Mouse (Mus musculus): ENCODE data around the gene Fndc10.

Gene Fndc10

GRCm38 (mm10) chr4:155694111-155694481 lies at the start of gene Fndc10:
Gene Fndc10, plus strand, starts transcription at chr4:155694342.
- CTCF ChIA-PET: no interaction called here

- CTCF ChIA-PET: interaction anchor here (0.8 kb wide), 1 partner anchor 140 kb away, joined by 9 read pairs; no protein-coding TSS in a partner anchor
Observed at GRCm38 (mm10) chr4:155645308-155645707, 48.8 kb upstream of the Fndc10 start, which contains the start of gene Gm10563. Gene Gm10563, minus strand, starts transcription at chr4:155645408.

DNA sequence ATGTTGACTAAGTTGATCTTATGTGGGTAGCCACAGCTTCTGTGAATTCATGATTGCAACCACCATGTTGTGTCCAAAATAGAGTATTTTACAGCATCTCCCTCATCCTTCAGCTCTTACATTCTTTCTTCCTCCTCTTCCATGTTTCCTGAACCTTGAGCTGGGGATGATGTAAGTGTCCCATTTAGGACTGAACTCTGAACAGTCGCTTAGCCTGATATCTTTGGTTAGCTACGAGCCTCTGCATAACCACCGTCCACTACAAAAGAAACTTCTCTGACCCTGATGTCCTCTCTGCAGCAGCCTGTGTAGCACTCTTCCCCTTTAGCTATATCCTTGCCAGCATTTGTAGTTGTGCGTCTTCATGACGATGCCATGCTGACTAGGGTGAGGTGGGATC lies 48.4 kb upstream of the Fndc10 start:
- CTCF ChIA-PET: interaction anchor here (0.9 kb wide), 1 partner anchor 9 kb away, joined by 3 read pairs; no protein-coding TSS in a partner anchor

GRCm38 (mm10) chr4:155649355-155649754 lies 44.8 kb upstream of the Fndc10 start:
- CTCF ChIA-PET: interaction anchor here (0.9 kb wide), 1 partner anchor 10 kb away, joined by 3 read pairs; no protein-coding TSS in a partner anchor

GRCm38 (mm10) chr4:155651553-155652269 lies 42.4 kb upstream of the Fndc10 start:
- CTCF ChIA-PET: no interaction called here

DNA sequence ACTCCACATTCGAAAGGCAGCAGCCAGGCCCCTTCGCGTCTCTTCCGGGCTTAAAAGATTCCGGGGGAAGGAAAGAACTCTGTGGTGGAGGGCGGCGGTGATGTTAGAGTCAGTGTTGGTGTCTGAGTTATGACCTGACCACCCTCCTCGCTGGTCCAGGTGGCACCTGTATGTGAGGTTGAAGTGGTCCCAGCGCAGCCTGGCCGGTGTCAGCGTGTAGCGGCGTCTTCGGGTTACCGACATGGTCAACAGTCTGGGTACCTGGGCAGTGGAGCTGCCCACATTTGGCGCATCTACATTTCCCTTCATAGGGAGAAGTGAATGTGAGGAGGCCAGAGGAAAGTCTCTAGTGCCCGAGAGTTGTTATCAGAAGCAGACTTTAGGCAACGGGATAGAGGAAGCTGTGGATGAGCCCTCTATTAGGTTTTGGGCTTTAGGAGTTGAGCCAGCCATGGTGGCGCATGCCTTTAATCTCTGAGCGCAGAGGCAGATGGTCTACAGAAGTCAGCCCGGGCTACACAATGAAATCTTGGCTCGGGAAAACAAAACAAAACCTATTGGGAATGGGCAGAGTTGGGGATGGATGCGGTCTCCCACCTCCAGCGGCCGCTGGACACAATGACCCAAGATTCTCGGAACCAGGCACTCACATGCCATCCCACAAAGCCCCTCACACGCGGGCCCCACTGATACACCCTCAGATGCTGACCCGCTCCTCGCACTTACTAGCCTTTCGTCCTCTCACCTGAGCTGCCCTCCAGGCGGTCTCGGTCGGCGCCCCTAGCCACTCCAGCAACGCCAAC lies 41.7 kb upstream of the Fndc10 start:
- CTCF ChIA-PET: no interaction called here

DNA sequence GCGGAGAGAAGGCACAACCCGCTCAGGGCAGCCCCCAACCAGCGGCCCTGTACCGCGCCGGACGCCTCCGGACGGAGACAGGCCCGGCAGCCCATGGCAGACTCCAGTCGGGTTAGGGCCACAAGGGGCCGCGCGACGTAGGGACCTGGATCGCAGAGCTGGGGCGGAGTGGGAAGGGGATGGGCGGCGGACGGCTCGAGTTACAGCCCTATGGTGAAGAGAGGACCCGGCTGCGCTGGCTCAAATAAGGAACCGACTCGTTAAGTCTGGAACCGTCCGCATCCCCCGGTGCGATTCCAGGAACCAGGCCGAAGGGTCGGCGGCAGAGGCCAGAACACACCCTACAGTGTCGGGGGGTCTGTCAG lies 41.1 kb upstream of the Fndc10 start, which contains the start of gene Mmp23:
Gene Mmp23 (minus strand): TSS at position 299 of the 365 bp plus-strand sequence.
- CTCF ChIA-PET: no interaction called here

DNA sequence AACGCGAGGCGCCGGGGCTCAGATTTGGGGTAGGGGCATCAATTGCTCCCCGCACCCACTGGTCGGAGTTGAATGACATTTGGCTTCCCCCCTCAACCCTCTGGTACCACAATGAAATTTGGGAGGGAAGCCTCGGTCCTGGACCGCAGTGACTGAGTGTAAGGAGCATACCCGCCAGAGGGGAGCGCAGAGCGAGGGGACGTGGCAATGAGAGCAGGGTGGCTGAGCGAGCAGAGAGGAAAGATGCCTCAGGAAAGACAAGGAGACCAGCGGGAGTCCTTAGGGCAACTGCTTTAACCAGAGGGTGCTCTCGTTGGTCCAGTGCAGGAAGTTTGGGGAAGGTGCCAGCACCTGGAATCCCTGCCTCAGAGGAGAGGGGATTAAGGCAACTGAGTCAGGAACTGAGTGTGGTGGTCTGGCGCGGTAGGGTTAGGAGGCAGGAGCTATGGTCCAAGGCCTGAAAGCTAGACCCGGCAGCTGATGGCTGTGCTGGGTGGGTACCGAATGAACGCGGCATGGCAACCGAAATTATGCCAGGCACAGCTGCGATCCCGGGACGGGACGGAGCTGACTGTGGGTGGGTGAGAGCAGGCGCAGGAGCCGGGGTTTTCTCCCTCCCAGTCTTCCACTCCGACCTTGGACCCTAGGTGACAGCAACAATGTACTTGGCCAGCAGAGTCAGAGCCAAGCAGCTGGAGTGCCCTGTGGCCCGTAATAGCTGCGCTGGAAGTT lies 40.5 kb upstream of the Fndc10 start:
- CTCF ChIA-PET: interaction anchor here (0.6 to 1.0 kb wide), 3 partner anchors 7 to 227 kb away, joined by 3 read pairs; partner anchors contain the start of gene Mib2

DNA sequence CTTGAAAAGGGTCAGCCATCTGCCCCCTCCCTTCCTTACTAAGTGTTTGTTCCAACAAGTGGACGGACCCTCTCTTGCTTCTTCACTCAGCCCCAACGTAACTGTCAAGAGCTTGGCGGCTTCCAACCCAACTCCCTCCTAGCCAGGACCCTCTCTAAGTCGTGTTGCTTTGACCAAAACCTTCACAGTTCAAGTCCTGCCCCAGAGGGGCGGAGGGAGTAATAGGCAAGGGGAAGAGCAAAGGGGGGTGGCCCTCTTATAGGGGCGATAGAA lies 40.0 kb upstream of the Fndc10 start:
- CTCF ChIA-PET: interaction anchor here (1.0 kb wide), 2 partner anchors 8 to 15 kb away, joined by 3 read pairs; partner anchors contain the start of gene Mib2

GRCm38 (mm10) chr4:155654456-155655298 lies 39.5 kb upstream of the Fndc10 start:
- CTCF ChIA-PET: interaction anchor here (1.0 kb wide), 2 partner anchors 8 to 14 kb away, joined by 3 read pairs; partner anchors contain the start of gene Mib2

DNA sequence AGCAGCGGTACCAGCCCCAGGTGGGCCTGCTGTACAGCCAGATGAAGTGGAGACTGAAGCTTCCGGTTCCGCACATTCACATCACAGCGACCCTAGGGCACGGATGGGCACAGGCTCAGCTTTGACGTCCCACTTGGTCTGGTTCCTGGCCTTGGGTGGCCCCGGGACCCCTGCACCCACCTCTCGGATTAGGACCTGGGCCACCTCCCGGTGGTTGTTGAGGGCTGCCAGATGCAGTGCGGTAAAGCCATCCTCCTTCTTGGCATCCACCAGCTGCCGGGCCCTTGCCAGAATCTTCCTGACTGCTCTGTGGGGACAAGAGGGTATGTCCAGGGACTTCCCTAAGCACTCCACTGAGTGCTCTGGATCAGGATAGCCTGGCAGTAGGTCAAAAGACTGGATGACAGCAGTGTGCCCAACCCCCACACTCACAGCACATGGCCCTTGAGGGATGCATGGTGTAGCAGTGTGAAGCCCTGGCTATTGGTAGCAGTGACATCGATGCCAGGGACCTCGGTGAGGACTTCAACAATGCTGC lies 37.9 kb upstream of the Fndc10 start:
- CTCF ChIA-PET: interaction anchor here (0.6 kb wide), 1 partner anchor 26 kb away, joined by 5 read pairs; no protein-coding TSS in a partner anchor

DNA sequence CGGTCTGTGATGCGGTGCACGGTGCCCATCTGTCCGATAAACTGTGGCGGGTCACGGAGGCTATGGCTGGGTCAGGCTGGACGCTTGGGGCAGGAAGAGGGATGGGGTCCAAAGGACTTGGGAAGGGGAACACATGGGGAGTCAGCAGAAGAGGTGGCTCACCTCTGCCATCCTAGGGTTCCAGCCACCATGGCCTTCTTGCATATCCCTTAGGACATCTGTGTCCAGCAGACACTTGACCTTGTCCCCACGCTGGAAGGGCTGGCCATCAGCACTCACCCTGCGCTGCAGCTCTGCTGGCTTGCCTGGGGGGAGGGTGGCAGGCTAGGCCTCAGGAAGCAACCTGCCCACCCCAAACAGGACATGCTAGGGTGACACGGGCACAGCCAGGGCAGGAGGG lies 35.2 kb upstream of the Fndc10 start:
- CTCF ChIA-PET: no interaction called here

DNA sequence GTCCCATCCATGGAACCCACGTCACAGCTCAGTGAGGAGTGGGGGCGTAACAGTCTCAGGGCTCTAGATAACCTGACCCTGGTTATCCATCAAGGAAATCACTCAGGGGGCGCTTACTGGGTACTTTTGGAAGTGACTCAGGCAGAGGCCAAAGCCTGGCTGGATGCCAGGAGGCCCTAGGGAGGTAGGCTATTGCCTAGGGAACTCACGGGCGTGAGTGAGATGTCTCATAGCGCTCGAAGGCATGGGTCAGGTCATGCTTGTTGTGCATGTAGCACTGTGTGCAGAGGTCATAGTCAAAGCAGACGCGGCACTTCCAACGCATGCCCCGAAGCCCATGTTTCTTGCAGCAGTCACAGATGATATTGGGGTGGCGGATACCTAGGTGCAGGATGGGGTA lies 33.5 kb upstream of the Fndc10 start:
- CTCF ChIA-PET: no interaction called here

- CTCF ChIA-PET: no interaction called here
Observed at GRCm38 (mm10) chr4:155666903-155667302, 27.2 kb upstream of the Fndc10 start.

DNA sequence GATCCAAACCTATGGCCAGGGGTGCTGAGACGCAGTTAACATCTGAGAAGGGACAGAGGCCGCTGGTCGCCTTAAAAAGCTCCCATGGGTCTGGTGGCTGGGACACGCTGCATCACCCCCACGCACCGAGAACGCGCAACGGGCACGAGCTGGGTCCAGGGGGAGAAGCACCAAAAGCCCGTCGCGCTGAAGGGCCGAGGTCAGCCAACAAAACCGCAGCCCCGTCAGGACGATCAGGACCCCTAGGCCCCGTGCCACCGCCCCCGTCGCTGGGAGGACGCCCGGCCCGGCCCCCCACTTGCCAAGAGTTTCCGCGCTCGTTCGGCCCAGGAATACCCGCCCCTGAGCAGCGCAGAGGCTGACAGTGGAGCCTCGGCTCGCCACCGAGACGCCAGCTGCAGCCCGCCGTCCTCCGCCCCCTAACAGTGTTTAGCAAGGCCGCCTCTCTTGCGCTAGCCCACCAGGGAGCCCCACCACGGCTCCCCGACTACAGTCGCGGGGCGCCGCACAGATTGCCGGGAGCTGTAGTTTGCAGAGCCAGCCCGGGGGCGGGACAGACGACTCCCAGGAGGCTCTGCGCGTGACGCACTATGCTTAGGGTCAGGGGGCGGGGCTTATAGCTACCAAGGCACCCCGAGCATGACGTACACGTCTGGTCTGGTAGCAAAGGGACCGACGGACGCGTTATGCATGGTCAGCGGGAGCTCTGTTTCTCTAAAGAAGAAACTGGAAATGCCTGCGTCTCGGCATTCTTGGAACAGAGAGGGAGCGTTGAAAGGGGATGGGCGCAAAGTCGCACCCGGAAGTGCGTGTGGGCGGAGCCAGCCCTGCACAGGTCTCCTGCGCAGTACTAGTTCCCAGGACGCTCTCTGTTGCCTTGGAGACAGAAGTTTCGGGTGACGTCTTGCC lies 25.2 kb upstream of the Fndc10 start, which contains the start of gene Mib2:
Gene Mib2 (minus strand): TSS at position 510 of the 909 bp plus-strand sequence.
- CTCF ChIA-PET: interaction anchor here (0.6 to 1.1 kb wide), 2 partner anchors 15 to 67 kb away, joined by 3 read pairs; no protein-coding TSS in a partner anchor

DNA sequence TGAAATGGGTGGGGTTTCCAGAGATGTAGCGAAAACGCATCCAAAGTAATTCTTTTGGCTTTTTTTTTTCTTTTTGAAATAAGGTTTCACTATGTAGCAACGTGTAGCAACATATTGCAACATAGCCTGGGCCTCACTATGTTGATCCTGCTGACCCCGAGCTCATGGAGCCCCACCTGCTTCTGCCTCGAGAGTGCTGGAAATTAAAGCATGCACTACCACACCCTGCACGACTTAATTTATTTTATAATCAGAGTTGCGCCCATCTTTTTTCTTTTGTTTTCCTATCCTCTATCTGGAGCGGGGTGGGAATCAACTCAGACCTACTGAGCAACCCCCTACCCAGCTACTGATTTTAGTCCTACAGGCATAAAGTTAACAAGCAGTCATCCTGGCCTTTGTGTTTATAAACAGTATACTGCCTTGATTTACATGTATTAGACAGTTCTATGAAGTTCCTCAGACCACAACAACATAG lies 24.5 kb upstream of the Fndc10 start:
- CTCF ChIA-PET: no interaction called here

- CTCF ChIA-PET: interaction anchor here (0.6 kb wide), 1 partner anchor 113 kb away, joined by 4 read pairs; no protein-coding TSS in a partner anchor
Observed at GRCm38 (mm10) chr4:155670236-155670635, 23.9 kb upstream of the Fndc10 start.

- CTCF ChIA-PET: no interaction called here
Observed at GRCm38 (mm10) chr4:155672082-155672481, 22.1 kb upstream of the Fndc10 start.

GRCm38 (mm10) chr4:155675991-155676390 lies 18.2 kb upstream of the Fndc10 start:
- CTCF ChIA-PET: interaction anchor here (0.7 kb wide), 1 partner anchor 44 kb away, joined by 3 read pairs; no protein-coding TSS in a partner anchor
